Mouse (Mus musculus): ENCODE measurements around the gene Lasp1.

Gene Lasp1

DNA sequence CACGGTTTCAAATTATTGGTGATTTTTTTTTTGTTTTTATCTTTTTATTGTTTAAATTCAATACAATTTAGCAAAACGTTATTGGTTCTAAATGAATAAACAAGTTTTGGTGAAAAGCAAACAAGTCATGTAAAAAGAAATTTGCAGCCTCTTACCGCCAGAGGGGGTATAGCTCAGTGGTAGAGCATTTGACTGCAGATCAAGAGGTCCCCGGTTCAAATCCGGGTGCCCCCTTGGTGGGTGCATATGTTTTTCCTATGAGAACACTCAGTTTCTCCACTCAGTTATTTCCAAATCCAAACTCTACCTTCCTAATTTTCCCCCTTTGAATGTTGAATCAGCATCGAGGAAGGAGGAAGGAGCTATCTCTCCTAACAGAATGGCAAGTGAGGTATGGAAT lies 1.9 kb upstream of the Lasp1 start:
- peak; percentile 49 for DNase-seq (ENCODE audit: low spot score)

DNA sequence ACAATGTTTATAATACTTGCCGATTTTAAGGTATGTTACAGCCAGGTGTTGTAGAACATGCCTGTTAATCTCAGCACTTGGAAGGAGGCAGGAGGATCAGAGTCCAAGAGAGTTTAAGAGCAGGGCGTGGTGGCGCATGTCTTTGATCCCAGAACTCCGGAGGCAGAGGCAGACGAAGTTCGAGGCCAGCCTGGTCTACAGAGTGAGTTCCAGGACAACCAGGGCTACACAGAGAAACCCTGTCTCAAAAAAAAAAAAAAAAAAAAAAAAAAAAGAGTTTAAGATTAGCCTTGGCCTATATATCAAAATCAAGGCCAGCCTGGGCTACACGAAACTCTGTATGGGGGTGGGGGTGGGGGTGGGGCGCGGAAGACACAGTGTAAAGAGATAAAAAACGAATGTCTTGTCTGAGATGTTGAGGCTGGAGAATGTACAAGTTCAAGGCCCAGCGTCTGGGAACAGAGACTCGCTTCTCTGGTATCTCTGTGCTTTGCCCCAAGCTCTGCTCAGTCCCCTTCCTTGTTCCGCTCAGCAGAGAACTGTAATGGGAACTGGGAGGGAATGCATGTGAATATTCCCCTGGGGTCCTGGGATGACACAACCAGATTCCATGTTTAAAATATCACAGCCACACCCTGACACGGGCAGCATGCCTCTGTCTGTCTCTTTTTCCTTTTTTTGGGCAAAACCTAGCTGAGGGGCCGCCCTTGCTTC lies 1.3 kb upstream of the Lasp1 start:
- DNase-seq (ENCODE audit: low spot score) = no peak

DNA sequence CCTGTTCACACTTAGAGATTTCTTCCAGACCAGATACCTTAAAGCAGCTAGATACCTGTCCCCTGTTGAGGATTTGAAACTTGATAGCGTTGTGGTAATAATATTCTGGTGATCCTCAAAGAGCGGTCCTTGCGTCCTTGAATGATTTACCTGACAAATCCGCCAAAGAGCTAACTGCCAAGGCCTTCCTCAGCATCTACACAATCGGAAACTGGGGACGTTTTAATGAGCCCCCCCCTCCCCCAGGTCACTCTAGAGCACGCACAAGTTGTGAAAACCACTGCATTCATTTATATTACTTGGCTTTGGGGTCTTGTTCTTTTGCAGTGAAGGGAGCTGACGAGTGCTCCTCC lies 741 bp upstream of the Lasp1 start:
- no peak for DNase-seq (ENCODE audit: low spot score)

DNA sequence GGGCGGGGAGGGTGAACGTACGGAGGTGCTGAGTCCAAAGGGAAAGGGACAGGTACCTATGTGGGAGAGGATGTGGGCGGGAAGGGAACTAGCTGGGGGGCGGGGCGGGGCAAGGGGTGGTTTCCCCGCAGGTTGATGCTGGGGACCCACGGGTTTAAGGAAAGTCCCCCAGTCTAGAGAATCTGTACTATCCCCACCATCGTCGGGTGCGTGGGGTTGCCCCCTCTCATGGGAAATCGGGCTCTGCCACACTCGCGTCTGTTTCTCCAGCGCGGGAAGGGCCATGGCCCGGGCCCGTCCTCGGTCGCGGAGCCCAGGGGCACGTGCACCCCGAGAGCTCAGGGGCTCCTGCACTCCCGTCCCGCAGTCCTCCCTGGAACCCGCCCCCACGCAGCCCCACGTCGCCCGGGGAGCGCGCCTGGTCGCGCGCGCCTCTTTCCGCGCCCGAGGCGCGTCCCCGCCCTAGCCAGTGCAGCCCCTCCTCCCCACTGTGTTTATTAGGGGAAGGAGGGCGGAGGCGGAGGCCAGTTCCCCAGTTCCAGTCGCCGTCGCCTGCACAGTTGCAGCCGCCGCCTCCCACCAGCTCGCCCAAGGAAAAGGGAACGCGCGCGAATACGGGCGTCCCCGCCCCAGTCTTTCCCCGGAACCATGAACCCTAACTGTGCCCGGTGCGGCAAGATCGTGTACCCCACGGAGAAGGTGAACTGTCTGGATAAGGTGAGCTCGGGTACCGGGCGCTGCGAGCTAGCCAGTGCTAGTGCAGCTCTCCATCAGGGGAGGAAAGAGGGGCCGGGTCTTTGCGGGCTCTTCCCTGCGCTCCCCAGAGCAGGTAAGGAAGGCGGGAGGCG lies 570 bp downstream of the Lasp1 start:
- DNase-seq (ENCODE audit: low spot score) = peak; percentile 67

DNA sequence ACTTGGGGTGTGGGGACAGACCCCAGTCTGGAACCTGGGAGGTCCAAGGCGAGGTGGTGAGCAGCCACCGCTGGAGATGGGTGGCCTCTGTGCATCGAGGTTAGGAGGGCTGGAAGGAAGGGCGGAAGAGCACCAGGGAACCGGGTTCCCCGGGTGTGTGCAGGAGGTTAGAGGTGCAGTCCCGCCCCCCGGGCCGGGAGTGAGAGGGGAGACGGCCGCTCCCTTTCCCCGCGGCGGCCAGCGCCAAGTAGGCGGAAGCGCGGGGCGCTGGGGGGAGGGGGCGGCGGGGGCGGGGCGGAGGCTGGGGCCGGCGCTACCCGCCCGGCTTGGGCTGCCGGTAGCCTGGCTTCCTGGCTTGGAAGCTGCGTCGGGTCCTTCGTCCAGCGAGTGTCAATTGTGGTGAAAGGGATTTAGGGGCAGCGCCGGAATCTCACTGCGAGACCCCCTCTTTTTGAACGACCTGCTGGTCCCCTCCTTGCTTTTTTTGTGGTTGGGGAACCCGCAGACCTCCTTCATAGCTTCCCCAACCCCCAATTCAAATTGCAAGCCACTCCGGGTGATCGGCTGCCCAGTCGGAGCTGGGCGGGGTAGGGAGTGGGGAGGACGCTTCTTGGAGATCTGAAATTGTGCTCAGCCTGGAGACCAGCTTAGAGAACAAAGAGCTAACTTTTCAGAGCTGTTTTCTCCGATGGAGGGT lies 1.3 kb downstream of the Lasp1 start:
- DNase-seq (ENCODE audit: low spot score) = no peak

DNA sequence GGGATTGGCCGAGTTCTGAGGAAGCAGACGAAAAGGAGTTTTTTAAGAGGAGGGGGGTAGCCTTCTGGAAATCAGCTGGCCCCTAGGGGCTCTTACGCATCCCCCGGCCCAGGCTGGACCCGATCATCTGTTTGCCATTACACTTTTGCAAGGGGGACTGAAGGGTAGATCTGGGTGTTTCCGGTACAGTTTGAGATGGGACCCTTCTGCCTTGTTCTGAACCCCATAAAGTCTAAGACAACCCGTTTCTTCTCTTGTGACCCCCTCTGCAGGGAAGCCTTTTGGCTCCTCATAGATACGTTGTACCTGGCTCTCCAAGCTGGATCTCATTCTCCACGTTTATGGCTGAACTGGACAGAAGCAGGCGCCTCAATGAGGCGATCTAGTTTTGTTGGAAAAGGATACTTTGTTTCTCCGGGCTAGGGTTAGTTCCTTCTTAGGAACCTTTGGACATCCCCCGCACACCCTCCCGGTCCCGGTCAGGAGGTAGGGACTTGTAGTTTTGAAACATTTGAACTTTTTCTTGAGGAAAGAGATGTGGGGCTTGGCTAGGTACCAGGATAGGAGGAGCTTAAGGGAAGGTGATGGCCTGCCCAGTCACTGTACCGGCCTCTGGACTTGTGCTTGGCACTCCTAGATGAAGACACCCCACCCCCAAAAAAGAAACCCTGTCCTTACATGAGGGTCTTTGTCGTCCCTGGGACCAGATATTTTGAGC lies 2.0 kb downstream of the Lasp1 start:
- DNase-seq (ENCODE audit: low spot score) = no peak

DNA sequence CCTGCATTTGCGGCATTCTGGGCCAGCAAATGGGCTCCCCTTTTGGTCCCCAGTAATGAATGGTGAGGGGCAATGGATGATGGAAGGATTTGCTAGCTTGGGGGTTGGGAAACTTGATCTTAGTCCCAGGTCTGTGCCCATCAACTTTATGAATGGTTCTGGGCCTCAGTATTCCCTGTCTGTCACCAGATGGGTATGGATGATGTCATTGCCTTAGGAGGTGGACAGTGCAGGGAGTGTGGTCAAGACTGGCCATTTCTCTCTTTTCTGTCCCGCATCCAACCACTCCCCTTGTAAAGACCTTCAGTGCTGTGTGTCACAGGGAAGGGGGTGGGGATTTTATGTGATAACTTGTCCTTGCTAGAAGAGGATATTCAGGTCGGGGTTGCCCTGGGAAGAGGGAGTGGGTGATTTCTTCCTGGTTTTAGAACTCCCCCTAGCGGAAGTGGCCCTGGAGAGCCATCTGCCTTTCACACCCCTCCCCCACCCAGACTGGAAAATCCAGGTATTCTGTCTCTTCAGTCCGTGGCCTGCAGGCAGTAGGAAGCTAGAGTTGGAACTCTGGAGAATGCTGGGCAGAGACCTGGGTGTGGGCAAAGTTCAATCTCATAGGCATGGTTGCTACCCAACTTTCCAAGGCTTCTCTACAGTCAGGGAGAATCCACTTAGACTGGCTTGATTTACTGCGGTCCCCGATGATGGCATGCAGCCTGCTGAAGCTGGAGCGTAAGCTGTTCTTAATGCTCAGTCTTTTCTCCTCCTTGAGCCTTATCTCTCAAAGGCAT lies 2.8 kb downstream of the Lasp1 start:
- no peak for DNase-seq (ENCODE audit: low spot score)

DNA sequence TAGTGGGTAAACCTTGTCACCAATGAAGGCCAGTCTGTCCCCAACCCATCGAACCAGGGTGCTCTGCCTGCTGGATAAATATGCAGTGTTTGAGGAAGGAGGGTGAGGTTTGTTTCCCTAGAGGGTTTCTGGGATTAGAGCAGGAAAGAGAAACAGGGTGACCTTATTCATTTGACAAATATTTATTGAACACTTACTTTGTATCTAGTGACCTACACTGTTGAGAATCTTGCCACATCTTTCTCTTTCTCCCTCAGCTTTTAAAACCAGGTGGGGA lies 3.3 kb downstream of the Lasp1 start:
- no peak for DNase-seq (ENCODE audit: low spot score)

DNA sequence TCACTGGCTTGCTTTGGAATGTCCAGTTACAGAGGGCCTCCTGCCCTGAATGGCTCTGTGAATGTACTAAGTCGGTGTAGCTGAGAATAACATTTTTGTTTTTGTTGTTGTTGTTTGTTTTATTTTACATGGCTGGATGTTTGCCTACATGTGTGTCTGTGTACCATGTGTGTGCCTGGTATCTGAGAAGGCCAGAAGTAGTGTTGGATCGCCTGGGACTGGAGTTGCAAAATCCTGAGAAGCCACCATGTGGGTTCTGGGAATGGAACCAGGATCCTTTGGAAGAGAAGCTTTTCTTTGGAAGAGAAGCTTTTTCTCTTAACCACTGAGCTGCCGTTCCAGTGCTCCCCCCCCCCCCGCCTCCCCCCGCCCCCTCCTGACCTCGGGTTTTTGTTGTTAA lies 3.7 kb downstream of the Lasp1 start:
- no peak for DNase-seq (ENCODE audit: low spot score)

DNA sequence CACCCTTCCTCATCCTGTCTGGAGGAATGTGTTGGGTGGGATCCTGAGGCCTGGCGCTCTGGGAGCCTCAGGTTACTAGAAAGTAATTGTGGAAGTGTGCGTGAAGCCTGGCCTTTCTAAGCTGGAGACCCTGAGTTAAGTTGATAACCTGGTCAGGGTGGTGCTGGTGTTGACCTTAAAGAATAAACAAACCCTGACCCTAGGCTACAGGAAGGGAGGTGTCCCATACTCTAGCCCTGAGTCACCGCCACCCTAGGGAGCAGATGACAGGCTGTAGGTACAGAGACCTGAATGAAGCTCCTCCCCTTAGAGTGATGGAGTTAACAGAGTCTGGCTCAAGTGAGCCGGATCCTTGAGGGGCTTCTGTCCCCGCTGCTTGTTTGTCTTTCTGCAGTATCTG lies 5.0 kb downstream of the Lasp1 start:
- DNase-seq (ENCODE audit: low spot score) = no peak

DNA sequence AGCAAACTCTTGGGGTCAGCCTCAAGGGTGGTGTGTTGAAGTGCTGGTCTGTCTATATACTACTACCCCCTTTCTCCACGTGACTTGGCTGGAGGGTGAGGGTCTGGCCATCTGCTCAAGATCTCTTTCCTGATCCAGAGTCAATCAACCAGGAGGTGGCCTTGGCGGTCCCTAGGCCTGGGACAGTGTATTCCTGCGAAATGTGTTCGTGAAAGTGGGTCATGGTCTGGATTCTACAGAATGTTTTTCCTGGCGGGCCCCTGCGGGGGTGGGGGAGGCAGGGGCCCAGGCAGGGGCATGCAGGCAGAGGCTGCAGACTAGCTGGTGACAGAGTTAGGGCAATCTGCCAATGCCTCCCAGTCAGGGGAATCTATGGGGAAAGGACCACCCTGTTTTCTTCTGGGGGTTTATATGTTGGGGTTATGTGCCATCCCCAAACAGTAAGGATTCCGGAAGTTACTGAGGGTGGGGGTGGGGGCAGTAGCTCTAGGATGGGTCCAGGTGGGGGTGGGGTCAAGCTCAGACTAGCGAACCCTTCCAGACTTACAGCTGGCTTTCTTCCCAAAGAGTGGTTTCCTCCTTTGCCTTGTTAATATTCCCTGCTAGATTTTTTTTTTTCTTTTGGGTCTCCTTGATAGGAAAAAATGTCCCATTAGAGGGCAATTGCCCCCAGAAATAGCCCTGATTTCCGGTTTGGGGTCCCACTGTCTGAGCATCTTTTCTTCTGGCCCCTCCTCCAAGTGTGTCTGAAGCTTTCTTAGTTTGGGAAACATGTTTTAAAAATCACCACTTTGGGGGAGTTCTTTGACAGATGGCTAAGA lies 6.3 kb downstream of the Lasp1 start:
- no peak for DNase-seq (ENCODE audit: low spot score)

DNA sequence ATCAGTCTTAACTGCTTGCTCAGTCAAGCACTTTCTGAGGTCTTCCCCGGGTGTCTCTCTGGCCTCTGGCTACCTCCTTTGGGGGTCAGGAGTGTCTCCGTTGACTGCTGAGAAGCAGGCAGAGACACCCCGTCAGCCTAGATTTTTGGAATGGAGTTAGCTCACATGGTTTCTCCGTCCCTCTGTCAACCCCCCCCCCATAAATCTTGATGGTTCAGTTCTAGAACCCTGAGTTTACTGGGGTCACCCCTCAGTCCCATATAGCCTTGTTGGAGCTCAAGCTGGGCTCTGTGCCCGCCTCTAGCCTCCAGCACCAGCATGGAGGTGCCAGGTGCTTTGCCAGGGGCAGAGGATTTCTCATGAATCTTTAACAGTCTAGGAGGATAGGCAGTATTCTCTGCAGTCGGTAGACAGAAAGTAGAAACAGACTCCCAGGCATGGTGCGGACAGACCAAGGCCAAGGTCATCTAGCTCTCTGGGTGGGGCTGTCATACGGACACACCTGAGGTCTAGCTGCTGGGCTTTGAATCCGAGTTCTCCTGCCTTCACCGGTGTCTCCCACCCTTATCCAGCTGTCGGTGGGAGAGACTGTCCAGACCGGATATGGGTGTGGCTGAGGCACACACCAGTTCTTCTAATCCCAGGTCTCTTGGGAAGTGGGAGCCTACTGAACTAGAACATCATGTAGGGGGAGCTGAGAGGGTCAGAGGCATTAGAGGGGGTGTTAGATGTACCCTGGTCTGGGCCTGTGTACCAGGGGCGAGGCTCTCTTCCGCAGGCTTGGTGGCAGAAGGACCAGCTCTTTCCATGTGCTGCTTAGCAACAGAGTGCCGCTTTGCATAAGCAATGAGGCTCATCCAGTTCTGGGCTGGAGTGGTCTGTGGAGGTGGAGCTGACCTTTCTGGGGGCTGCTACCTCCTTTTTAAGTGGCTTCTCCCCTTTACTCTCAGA lies 7.1 kb downstream of the Lasp1 start:
- no peak for DNase-seq (ENCODE audit: low spot score)

DNA sequence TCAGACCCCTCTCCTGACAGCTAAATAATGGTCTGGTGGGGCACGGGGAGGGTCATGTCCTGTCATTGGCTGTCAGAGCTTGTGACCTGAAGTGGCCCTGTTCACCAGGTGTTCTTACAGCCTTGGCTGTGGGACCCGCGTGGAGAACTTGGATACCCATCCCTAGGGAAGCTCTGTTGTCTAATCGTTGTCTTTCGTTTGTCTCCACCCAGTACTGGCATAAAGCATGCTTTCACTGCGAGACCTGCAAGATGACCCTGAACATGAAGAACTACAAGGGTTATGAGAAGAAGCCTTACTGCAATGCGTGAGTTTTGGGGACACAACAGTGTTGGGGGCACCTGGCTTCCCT lies 7.8 kb downstream of the Lasp1 start:
- no peak for DNase-seq (ENCODE audit: low spot score)

DNA sequence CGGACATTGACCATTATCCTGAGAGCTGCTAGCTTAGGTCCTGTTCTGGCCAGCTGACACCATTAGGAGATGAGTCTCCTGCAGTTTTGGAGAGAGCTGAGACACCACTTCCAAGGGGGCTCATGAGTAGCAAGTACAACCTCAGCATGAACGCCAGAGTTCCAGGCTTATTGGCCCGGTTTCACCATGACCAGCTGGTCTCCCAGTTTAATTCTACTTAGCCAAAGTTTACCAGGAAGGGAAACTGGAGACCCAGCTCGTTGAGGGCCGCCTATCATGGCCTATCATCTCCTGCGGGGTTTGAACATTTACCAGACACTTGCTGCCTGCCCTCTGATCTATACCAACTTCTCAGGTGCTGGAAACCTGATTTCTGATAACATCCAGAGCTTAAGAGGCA lies 8.8 kb downstream of the Lasp1 start:
- DNase-seq (ENCODE audit: low spot score) = no peak

DNA sequence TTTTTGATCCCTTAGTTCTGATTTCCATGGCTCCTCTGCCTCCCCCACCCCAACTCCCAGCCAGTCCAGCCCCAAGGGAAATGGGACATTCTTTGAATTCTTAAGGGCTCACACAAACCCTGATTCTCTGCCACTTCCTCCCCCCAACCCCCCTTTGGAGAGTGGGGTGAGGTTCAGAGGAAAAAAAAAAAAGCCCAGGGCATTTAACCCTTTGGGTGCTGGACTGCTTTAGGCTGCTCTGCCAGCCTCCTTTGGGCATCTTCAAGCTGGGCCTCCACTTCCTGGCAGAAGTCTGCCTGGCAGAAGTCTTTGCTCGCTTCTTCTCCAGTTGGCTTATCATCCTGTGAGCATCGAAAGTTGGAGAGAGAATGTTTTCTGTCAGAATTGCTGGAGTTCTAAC lies 9.3 kb downstream of the Lasp1 start:
- no peak for DNase-seq (ENCODE audit: low spot score)

DNA sequence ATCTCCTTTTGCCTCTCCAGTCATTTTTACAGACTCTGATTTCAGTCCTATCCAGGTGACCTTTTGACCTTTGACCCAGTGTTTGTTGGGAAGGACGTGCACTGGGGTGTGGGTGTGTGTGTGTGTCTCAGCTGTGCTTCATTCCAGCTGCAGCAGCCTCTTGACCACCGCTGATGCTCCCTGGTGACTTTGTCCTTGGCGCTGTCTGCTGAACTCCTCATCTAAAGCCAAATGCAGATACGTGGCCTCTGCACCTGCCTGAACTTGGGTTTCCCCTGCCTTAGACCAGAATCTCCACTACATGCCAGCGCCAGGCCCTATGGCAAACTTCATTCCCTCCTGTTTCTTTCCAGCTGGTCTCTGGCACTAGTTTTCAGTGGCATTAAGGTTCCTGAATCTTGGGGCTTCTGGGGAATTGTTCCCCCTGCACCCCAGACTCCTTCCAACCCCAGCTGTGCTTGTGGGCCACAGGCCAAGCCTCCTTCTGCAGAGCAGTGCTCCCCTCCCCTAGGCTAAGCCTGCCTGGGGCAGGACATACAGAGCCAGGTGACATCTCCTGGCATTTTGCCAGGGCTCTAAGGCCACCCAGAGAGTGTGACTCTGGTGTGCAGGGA lies 9.9 kb downstream of the Lasp1 start:
- DNase-seq (ENCODE audit: low spot score) = no peak

DNA sequence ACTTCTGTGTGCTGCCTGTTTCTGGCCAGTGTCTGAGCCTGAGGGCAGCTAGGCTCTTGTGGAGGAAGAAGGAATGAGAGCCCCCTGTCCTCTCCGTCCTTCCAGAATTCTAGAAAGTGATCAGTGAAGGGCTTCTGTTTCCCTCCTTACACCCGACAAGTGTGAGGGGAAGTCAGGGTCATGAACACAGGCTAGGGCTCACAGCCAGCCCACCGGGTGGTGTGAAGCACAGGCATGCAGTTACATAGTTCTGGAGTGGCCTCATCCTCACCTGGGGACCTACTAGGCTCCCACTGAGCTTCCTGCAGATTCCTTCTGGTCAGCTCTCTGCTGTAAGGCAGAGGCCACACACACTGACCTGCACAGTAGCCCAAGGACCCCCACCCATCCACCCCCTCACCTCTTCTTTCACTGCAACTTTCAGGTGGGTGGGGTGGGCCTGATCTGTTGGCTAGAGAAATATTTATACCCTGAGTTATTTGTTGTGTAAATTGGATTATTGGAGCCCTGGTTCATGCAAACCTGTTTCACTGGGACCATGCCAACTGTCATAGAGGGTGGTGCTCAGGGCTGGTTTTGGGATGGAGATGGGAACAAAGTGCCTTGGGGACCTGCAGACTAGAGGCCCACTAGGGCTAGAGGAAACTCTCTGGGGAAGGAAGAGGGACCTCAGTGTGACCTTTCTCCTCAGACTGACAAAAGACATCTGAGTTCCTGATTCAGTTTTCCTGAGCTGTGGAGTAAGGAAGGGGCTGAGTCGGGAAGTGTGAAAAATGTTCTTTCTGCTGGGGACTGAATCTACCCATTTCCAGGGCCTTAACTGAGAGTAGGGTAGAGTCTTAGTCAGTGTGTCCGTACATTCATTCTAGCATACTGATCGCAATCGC lies 10.7 kb downstream of the Lasp1 start:
- no peak for DNase-seq (ENCODE audit: low spot score)

DNA sequence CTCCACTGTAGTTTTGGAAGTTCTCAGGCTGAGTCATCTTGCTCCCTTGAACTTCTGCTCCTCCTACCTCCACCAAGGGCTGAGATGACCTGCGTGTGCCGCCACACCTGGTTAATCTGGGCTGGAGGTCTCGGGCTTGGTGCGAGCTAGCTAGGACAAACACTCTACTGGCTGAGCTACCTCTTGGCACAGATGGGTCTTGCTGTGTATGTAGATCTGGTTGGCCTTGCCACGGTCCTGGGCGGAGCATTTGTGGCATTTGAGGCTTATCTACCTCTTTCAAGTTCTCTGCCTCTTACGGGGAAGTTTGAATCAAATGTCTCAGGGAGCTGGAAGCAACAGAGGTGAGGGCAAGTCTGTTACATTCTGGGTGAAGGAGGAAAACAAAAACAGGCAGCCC lies 11.6 kb downstream of the Lasp1 start:
- DNase-seq (ENCODE audit: low spot score) = no peak

DNA sequence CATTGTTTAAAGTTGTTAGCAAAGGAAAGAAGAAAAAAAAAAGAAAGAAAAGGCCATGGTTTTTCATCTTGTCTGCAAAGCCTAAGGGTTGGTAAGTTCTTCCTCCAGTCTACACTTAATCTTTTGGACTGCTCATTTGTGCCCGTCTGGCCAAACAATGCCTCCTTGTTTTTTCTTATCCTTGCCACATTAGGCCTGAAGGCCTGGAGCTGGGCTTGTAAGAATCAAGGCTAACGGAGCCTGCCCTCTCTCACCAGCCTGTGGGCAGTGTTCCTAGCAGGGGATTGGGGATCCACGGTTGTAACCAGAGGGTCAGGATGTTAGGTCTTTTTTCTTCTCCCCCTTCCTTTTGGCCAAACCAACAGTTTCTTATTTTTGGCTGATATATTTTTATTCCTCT lies 12.2 kb downstream of the Lasp1 start:
- no peak for DNase-seq (ENCODE audit: low spot score)

Measured in spleen, adult 12 weeks (tissue).